ENCODE assay signal across 9 mouse cellular contexts in the genomic region with DNA sequence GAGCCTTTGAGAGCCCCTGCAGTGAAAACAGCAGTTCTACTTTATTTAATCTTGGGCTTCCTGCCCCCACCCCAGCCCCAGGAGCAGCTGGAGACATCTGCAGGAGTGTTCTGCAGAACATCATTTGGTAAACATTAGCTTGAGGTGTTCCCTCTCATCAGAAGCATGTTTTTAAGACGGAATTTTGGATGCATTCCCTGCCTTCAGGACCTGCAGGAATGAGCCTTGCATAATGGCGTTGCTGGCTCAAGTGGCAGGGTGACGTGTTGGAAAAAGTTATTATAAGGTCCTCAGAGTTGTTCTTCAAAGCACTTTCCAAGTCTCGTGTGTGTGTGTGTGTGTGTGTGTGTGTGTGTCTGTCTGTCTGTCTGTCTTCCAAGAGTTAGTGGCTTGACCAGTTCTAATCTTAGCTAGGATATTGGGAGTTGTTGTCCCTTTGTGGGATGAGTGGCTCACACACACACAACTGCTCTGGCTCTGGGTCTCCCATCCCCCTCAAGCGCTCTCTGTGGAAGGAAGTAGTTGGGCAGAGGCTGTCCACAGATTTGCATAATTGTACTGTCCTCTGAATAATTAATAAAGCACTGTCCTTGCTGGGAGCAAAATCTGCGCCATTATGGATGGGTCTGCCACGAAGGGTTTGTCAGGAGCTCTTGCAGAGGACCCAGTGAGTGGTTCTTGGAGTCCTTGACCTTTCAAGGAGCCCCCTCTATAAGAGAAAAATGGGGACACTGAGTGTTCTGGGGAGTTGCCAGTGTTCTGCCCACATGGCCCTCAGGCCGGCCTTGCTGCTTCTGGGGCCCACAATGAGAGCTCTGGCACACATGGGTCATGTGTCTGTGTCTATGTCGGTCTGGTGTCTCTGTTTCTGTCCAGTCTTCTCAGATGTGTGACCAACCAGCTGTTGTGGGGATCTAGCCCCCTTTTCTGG.
DNase-seq lines count a peak whose midpoint lies in the region; ATAC-seq lines count a peak whose summit lies in the region.
"Had no signal": no experiment of that assay in that cellular context is flagged by ENCODE, and none has a peak within 500 bp of the region (broad histone marks: within the 10 kb centered on the region; RNA-seq: fewer than 3 reads in every experiment).

No protein-coding gene starts in this region.

- DNase-seq in adrenal gland, adult 2 months: peak; percentile 59
- DNase-seq in adrenal gland, adult 18-20 months (ENCODE audit: low spot score in 2 of 2): no peak
- peak; percentile 73 for DNase-seq in gastrocnemius, postnatal 25 days
- DNase-seq in kidney, adult 8-10 months: peak; percentile 54 to 74
- DNase-seq in left cerebral cortex, postnatal 4 days: no peak
- no peak for DNase-seq in right cerebral cortex, postnatal 25 days
- no peak for DNase-seq in spleen, postnatal 4 days (ENCODE audit: low spot score in 2 of 2)
- DNase-seq: liver, embryonic 13.5 days had no signal

- no peak overlapping the region for H3K4me3 ChIP-seq in neural tube, embryonic 15.5 days (replicated peaks)
- H3K4me3 ChIP-seq: liver, embryonic 13.5 days had no signal

- WGBS in neural tube, embryonic 15.5 days: 63% methylated on average over 9 of the region's 9 CpGs

- ATAC-seq in neural tube, embryonic 15.5 days (ENCODE audit: low FRiP score): no peak

- H3K4me2 ChIP-seq in neural tube, embryonic 15.5 days: no peak overlapping the region
- H3K4me2 ChIP-seq: liver, embryonic 13.5 days had no signal

- H3K27ac ChIP-seq in neural tube, embryonic 15.5 days (replicated peaks): peak overlapping the region; percentile 6
- H3K27ac ChIP-seq: liver, embryonic 13.5 days had no signal

- H3K9ac ChIP-seq in neural tube, embryonic 15.5 days (replicated peaks): no peak overlapping the region
- H3K9ac ChIP-seq: liver, embryonic 13.5 days had no signal

- intact Hi-C loops in left cerebral cortex, postnatal 4 days (cut with DNase I): no loop called here

- H3K27me3 ChIP-seq in neural tube, embryonic 15.5 days (replicated peaks): no peaks in the 10 kb centered on the region
- H3K27me3 ChIP-seq: liver, embryonic 13.5 days had no signal

- peaks cover 95% of the 10 kb centered on the region for H3K4me1 ChIP-seq in neural tube, embryonic 15.5 days

- H3K9me3 ChIP-seq in neural tube, embryonic 15.5 days (replicated peaks): no peaks in the 10 kb centered on the region
- H3K9me3 ChIP-seq: liver, embryonic 13.5 days had no signal

- no peaks in the 10 kb centered on the region for H3K36me3 ChIP-seq in neural tube, embryonic 15.5 days
- H3K36me3 ChIP-seq: liver, embryonic 13.5 days had no signal

Comparison
In these comparisons a context has a peak if more than half of its experiments do, and no peak if none do; other contexts are left out.
1. DNase-seq: peak in adrenal gland, adult 2 months (single experiment), gastrocnemius, postnatal 25 days (single experiment) and kidney, adult 8-10 months (2 of 2); none in adrenal gland, adult 18-20 months (0 of 2), left cerebral cortex, postnatal 4 days (single experiment), right cerebral cortex, postnatal 25 days (single experiment) and spleen, postnatal 4 days (0 of 2).